Mouse (Mus musculus) erythroblast, embryonic 14.5 days (primary cell): ENCODE results near the gene Map7d2.

Experiments used
- GATA1 ChIP-seq: IDR thresholded peaks from 2 replicates; pipeline ENCODE4 v1.6.1; 2012; ENCODE audit warnings: low read length, inconsistent platforms, mixed read lengths
- TAL1 ChIP-seq: IDR thresholded peaks from 3 replicates; pipeline ENCODE4 v1.6.1; 2012; ENCODE audit warnings: low read length, inconsistent platforms, mixed read lengths

DNA sequence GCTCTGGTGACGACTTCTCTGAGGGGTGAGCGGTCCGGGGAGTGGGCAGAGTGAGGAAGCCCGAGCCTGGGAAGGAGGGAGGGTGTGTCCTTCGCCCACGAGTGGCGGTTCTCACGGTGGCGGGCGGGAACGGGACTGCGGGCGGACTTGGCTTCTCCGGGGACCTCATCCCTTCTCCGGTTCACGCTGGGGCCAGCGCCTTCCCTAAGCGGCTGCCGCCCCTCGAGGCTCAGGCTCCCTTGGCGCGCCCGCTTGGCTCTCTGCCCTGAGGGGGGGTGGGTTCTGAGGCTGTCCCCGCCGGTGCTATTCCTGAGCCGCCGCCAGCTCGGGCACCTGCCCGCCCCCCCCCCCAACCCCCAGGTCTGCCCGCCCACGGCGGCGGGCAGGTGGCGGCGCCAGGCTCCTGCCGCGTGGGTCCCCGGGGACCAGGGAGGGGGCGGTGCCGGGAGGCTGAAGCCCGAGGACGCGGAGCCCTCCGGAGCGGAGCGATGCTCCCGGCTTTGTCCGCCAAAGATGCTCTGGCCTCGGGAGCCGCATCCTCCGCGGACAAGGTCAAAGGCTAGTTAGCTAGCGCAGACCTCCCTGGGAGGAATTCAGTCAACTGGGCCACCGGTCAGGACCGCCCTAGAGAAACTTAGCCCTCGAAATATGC is 118.6 kb downstream of the Map7d2 start:
- no peak for TF ChIP-seq TAL1
- no peak for TF ChIP-seq GATA1
